Mouse (Mus musculus) intestine, embryonic 15.5 days (tissue): ENCODE results near the gene Itgam. TPM values are rescaled to one million over a fixed set of nuclear protein-coding genes. Genes with fewer than 3 reads are reported as not detected.
"Not testable (repeated sequence)": the region's sequence is repeated elsewhere in the genome, so short reads cannot be mapped to it uniquely, and the experiment has no call there.

Experiments
- ATAC-seq: fragments of 200-750 bp; cut with Nextera tagmentation; 2 replicates; pipeline ENCODE4 v1.8.0; 2017; ENCODE audit warnings: moderate TSS enrichment, moderate library complexity
- H3K27ac ChIP-seq: fragments of 300-500 bp; sonication (generic); 2 replicates; pipeline ENCODE4 v1.5.1; 2015; ENCODE audit warnings: mild to moderate bottlenecking, inconsistent platforms
- H3K27me3 ChIP-seq: fragments of 300-500 bp; sonication (generic); replicated peaks from 2 replicates; pipeline ENCODE4 v1.6.1; 2015; ENCODE audit warnings: inconsistent platforms
- H3K36me3 ChIP-seq: fragments of 300-500 bp; sonication (generic); 2 replicates; pipeline ENCODE4 v1.6.1; 2015; ENCODE audit warnings: inconsistent platforms
- H3K4me1 ChIP-seq: fragments of 300-500 bp; sonication (generic); replicated peaks from 2 replicates; pipeline ENCODE4 v1.6.1; 2015; ENCODE audit warnings: inconsistent platforms
- H3K4me2 ChIP-seq: fragments of 300-500 bp; sonication (generic); replicated peaks from 2 replicates; pipeline ENCODE4 v1.6.1; 2015; ENCODE audit warnings: mild to moderate bottlenecking, inconsistent platforms
- H3K4me3 ChIP-seq: fragments of 300-500 bp; sonication (generic); replicated peaks from 2 replicates; pipeline ENCODE4 v1.5.1; 2015; ENCODE audit warnings: inconsistent platforms
- H3K9ac ChIP-seq: fragments of 300-500 bp; sonication (generic); 2 replicates; pipeline ENCODE4 v1.6.1; 2015; ENCODE audit warnings: inconsistent platforms
- H3K9me3 ChIP-seq: fragments of 300-500 bp; sonication (generic); 2 replicates; pipeline ENCODE4 v1.6.1; 2016; ENCODE audit warnings: inconsistent platforms
- WGBS: fragments of 180-500 bp; shearing (Covaris S2); methylation state at CpG from one replicate; pipeline ENCODE4 v1.1.7; 2015; 5-methylcytosine and 5-hydroxymethylcytosine counted together
- polyA plus RNA-seq: library from polyadenylated mRNA; unstranded; fragments of >200 nt; fragmentation: Nextera tagmentation; extraction: Ambion mirVana; gene quantifications from 2 replicates; pipeline ENCODE4 v1.2.1, GENCODE M21; 2015

The Itgam gene
- polyA plus RNA-seq, 1 experiment from 2014 or later: 2.1 TPM

- no peaks in the 10 kb centered on the region for H3K36me3 ChIP-seq
- no peaks in the 10 kb centered on the region for H3K9me3 ChIP-seq
- H3K4me3 ChIP-seq: no peak overlapping the region
- H3K4me2 ChIP-seq: no peak overlapping the region
- no peaks in the 10 kb centered on the region for H3K27me3 ChIP-seq
- ATAC-seq: no peak
- 54% methylated on average over 10 of the region's 10 CpGs for WGBS
- H3K9ac ChIP-seq: no peak overlapping the region
- H3K4me1 ChIP-seq: no peaks in the 10 kb centered on the region
- no peak overlapping the region for H3K27ac ChIP-seq
These were observed 92.5 kb downstream of the Itgam start for GRCm38 (mm10) chr7:128154924-128155323.

DNA sequence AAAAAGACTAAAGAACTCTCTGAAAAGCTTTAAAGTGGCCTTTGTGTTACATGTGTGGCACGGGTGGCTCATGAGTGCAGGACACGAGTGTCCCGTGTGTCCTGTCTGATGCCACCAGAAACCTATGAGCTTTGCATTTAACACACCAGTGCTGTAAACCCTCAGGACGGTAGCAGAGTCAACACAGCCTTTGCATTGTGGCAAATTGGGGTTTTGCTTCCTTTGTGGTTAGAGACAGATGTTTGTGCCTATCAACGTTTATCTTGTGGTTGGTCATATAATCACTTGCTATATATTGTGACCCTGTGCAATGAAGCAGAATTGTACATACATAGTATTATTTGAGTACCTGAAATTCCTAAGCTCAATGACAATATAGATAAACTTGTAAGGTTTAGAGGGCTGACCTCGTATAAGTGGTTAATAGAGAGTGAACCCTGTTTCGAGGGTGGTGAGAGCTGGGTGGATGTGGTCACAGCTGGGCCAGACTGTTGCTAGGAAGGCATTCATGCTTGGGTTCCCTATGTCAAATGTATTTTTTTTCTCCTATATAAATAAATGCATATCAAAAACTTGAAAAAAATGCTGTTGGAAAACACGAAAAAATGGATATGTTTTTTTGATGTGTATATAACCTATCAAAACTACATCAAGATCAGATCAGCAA lies 96.4 kb downstream of the Itgam start:
- not testable (repeated sequence) for ATAC-seq, H3K27me3 ChIP-seq, H3K9ac ChIP-seq, H3K9me3 ChIP-seq, H3K27ac ChIP-seq, H3K4me3 ChIP-seq, H3K4me1 ChIP-seq, H3K36me3 ChIP-seq, H3K4me2 ChIP-seq
- WGBS: 62% methylated on average over 8 of the region's 8 CpGs

DNA sequence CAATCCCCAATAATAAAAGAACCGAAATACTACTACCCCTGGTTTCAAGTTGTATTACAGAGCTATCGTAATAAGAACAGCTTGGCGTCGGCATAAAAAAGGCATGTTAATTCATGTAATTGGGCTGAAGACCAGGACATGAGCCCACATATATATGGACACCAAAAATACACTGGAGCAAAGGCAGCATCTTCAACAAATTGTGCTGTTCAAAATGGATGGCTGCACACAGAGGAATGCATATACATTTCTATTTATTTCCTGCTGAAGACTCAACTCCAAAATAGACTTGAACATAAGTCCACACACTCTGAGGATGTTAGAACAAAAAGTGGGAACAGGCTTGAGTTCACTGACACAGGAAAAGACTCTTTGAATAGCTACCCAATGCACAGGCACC lies 101.6 kb downstream of the Itgam start:
- Histone ChIP-seq H3K36me3 (no peaks in the 10 kb centered on the region), H3K27ac (no peak overlapping the region), H3K4me2 (no peak overlapping the region), H3K4me1 (no peaks in the 10 kb centered on the region), H3K9ac (no peak overlapping the region), H3K9me3 (no peaks in the 10 kb centered on the region), H3K27me3 (no peaks in the 10 kb centered on the region), H3K4me3 (no peak overlapping the region)
- ATAC-seq: no peak
- 96% methylated on average over 4 of the region's 4 CpGs for WGBS

DNA sequence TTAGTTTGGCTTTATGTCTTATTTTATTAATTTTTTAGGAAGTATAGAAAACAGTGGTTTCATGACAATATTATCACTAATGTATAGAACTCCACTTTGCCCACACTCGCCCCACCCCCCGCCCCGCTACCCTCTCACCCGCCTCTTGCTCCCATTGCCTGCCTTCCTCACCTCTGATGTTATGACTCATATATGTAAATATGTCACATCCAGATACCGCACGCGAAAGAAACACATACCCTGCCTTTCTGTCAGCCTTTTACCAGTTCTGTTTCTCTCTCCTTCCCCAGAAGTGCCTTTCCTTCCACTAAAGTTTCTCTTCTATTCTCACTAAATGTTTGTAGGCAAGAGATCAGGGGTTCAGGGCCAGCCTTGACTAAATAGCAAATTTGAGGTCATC lies 104.0 kb downstream of the Itgam start:
- Histone ChIP-seq H3K4me1 (no peaks in the 10 kb centered on the region), H3K9me3 (no peaks in the 10 kb centered on the region), H3K4me3 (no peak overlapping the region), H3K27ac (no peak overlapping the region), H3K4me2 (no peak overlapping the region), H3K36me3 (no peaks in the 10 kb centered on the region), H3K9ac (no peak overlapping the region), H3K27me3 (no peaks in the 10 kb centered on the region)
- no peak for ATAC-seq
- 78% methylated on average over 7 of the region's 7 CpGs for WGBS

Other genes with a start within 250 kb of the Itgam start
- gene Stx4a, start 238.3 kb upstream of the Itgam start, polyA plus RNA-seq: 40.6 and 40.7 TPM in 2 replicates
- gene Stx1b, start 238.1 kb upstream of the Itgam start, polyA plus RNA-seq: 3.2 and 3.4 TPM in 2 replicates
- 8.6 and 9.6 TPM in 2 replicates for gene Zfp646, start 186.4 kb upstream of the Itgam start, polyA plus RNA-seq
- gene Zfp668, start 185.8 kb upstream of the Itgam start, polyA plus RNA-seq: 15.5 and 15.6 TPM in 2 replicates
- 1.7 and 2.3 TPM in 2 replicates for gene Prss53, start 171.7 kb upstream of the Itgam start, polyA plus RNA-seq
- not detected in 2 replicates for gene Gm21974, start 167.2 kb upstream of the Itgam start, polyA plus RNA-seq
- 203 and 241 TPM in 2 replicates for gene Vkorc1, start 167.0 kb upstream of the Itgam start, polyA plus RNA-seq
- gene Bckdk, start 158.6 kb upstream of the Itgam start, polyA plus RNA-seq: 158 and 180 TPM in 2 replicates
- 31.7 and 32.3 TPM in 2 replicates for gene Kat8, start 150.1 kb upstream of the Itgam start, polyA plus RNA-seq
- 58.5 and 67.5 TPM in 2 replicates for gene Prss8, start 132.5 kb upstream of the Itgam start, polyA plus RNA-seq
- 8.2 and 9.6 TPM in 2 replicates for gene Prss36, start 115.9 kb upstream of the Itgam start, polyA plus RNA-seq
- 306 and 315 TPM in 2 replicates for gene Fus, start 95.2 kb upstream of the Itgam start, polyA plus RNA-seq
- 418 and 480 TPM in 2 replicates for gene Pycard, start 68.8 kb upstream of the Itgam start, polyA plus RNA-seq
- gene Trim72, start 58.7 kb upstream of the Itgam start, polyA plus RNA-seq: 0.19 and 0.53 TPM in 2 replicates
- gene Gm49368, start within 50 bp of the Itgam start, polyA plus RNA-seq: not detected in 2 replicates
- 0.58 and 0.59 TPM in 2 replicates for gene Itgax, start 66.9 kb downstream of the Itgam start, polyA plus RNA-seq
- not detected in 2 replicates for gene Itgad, start 91.7 kb downstream of the Itgam start, polyA plus RNA-seq
- gene Cox6a2, start 143.7 kb downstream of the Itgam start, polyA plus RNA-seq: 0.43 and 0.88 TPM in 2 replicates
- gene Armc5, start 174.7 kb downstream of the Itgam start, polyA plus RNA-seq: 17.4 and 17.6 TPM in 2 replicates
- 5.7 and 6.1 TPM in 2 replicates for gene 9130023H24Rik, start 175.4 kb downstream of the Itgam start, polyA plus RNA-seq
- gene Tgfb1i1, start 184.2 kb downstream of the Itgam start, polyA plus RNA-seq: 160 and 163 TPM in 2 replicates
- gene Slc5a2, start 203.0 kb downstream of the Itgam start, polyA plus RNA-seq: 0.20 and 0.24 TPM in 2 replicates
- gene BC017158, start 235.5 kb downstream of the Itgam start, polyA plus RNA-seq: 43.0 and 51.0 TPM in 2 replicates